Mouse (Mus musculus) brain, embryonic 14.5 days (tissue): ENCODE data around the gene Ankrd22. TPM values are rescaled to one million over a fixed set of nuclear protein-coding genes. Genes with fewer than 3 reads are reported as not detected.

Experiments used
- DNase-seq: peaks from one replicate; pipeline ENCODE4 v3.0.0-alpha.2; 2011; ENCODE audit warnings: low read depth
- CTCF ChIP-seq: fragments of 200-500 bp; IDR thresholded peaks from 2 replicates; pipeline ENCODE4 v1.5.1; 2012; ENCODE audit warnings: inconsistent platforms, mild to moderate bottlenecking, moderate library complexity, borderline replicate concordance; ENCODE audit not compliant: insufficient read depth, insufficient read length; ENCODE audit errors: extremely low read depth
- POLR2A ChIP-seq: fragments of 200-500 bp; IDR thresholded peaks from 2 replicates; pipeline ENCODE4 v1.6.1; 2012; ENCODE audit warnings: mild to moderate bottlenecking, inconsistent platforms, borderline replicate concordance; ENCODE audit not compliant: poor library complexity, insufficient read depth, insufficient read length, severe bottlenecking; ENCODE audit errors: extremely low read depth
- polyA plus RNA-seq: library from polyadenylated mRNA; depleted of rRNA; stranded (reverse); fragments of >200 nt; gene quantifications from 2 replicates; pipeline ENCODE4 v1.2.3, GENCODE M21; 2012; rRNA removed

Gene Ankrd22
- polyA plus RNA-seq, 1 experiment = 0.16 TPM

- TF ChIP-seq POLR2A (no peak), CTCF (no peak)
- no peak for DNase-seq
These were observed 46.2 kb downstream of the Ankrd22 start for GRCm38 (mm10) chr19:34119653-34120052.

GRCm38 (mm10) chr19:34119102-34119501, 46.8 kb downstream of the Ankrd22 start:
- no peak for DNase-seq
- TF ChIP-seq CTCF (no peak), POLR2A (no peak)

- DNase-seq = no peak
- TF ChIP-seq POLR2A (no peak), CTCF (no peak)
These were observed 61.0 kb downstream of the Ankrd22 start for GRCm38 (mm10) chr19:34104841-34105240.

GRCm38 (mm10) chr19:34101888-34102287, 64.0 kb downstream of the Ankrd22 start:
- TF ChIP-seq CTCF = no peak
- TF ChIP-seq POLR2A = no peak
- DNase-seq = no peak

GRCm38 (mm10) chr19:34100633-34101032, 65.2 kb downstream of the Ankrd22 start, which contains the start of gene Lipm:
Gene Lipm (plus strand): TSS chr19:34100933.
- no peak for DNase-seq
- TF ChIP-seq CTCF (no peak), POLR2A (no peak)

GRCm38 (mm10) chr19:34096228-34096627, 69.6 kb downstream of the Ankrd22 start:
- DNase-seq = no peak
- TF ChIP-seq CTCF (no peak), POLR2A (no peak)

- no peak for DNase-seq
- no peak for TF ChIP-seq POLR2A
- no peak for TF ChIP-seq CTCF
These were observed 70.5 kb downstream of the Ankrd22 start for GRCm38 (mm10) chr19:34095381-34095780.

GRCm38 (mm10) chr19:34089011-34089680, 76.7 kb downstream of the Ankrd22 start:
- TF ChIP-seq CTCF (no peak), POLR2A (no peak)
- DNase-seq = no peak

- DNase-seq = no peak
These were observed 87.7 kb downstream of the Ankrd22 start for GRCm38 (mm10) chr19:34078130-34078529.

GRCm38 (mm10) chr19:34074239-34074638, 91.6 kb downstream of the Ankrd22 start:
- DNase-seq = no peak
- no peak for TF ChIP-seq CTCF
- TF ChIP-seq POLR2A = no peak

More at GRCm38 (mm10) chr19:34078130-34078529, 87.7 kb downstream of the Ankrd22 start:
- TF ChIP-seq POLR2A (no peak), CTCF (no peak)

Other genes with a start within 250 kb of the Ankrd22 start
- not detected in 2 replicates for gene Lipf, start 204.9 kb downstream of the Ankrd22 start, polyA plus RNA-seq
- gene Lipk, start 157.8 kb downstream of the Ankrd22 start, polyA plus RNA-seq = 0.05 TPM in 1 of 2 replicates, not detected in the other
- gene Lipn, start 98.7 kb downstream of the Ankrd22 start, polyA plus RNA-seq = not detected in 2 replicates
- 0.10 and 0.26 TPM in 2 replicates for gene Lipm, start 65.1 kb downstream of the Ankrd22 start, polyA plus RNA-seq
- gene Stambpl1, start 26.2 kb upstream of the Ankrd22 start, polyA plus RNA-seq = 4.9 and 7.6 TPM in 2 replicates
- gene Acta2, start 89.5 kb upstream of the Ankrd22 start, polyA plus RNA-seq = 14.1 and 18.2 TPM in 2 replicates
- 0.28 and 0.79 TPM in 2 replicates for gene Fas, start 124.6 kb upstream of the Ankrd22 start, polyA plus RNA-seq